Mouse (Mus musculus): ENCODE results near the gene Ifne.

DNA sequence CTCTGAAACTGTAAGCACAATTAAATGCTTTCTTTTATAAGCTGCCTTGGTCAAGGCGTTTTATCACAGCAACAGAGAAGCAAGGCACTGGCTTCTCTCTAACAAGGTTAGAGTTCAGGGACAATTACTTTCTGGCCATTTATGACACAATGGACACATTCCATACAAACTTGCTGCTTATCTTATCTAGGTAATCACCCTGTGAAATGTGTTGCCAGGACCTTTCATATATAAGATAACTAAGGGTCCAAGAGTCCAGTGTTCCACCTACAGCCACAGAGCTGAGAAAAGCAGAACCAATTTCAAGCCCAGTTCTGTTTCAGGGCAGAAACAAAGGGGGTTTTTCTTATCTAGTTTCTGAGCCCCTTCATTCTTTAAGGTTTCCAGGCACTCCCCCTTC is 46.1 kb upstream of the Ifne start:
- TF ChIP-seq CTCF (IDR thresholded peaks at IDR 0.05; ENCODE audit: insufficient read depth, low read depth, low read length) (no peak), POLR2A (IDR thresholded peaks at IDR 0.05; ENCODE audit: insufficient read depth, low read depth, low read length) (no peak)

Measured in olfactory bulb, adult 2 months (tissue).